Mouse (Mus musculus): Measurements from ENCODE around the gene Primpol. TPM values are rescaled to one million over a fixed set of nuclear protein-coding genes. Genes with fewer than 3 reads are reported as not detected.
"Not testable (repeated sequence)": the region's sequence is repeated elsewhere in the genome, so short reads cannot be mapped to it uniquely, and the experiment has no call there.

Primpol gene
- total RNA-seq, 4 experiments from 2014 or later: 14.3 to 15.0 (median 14.6) TPM

DNA sequence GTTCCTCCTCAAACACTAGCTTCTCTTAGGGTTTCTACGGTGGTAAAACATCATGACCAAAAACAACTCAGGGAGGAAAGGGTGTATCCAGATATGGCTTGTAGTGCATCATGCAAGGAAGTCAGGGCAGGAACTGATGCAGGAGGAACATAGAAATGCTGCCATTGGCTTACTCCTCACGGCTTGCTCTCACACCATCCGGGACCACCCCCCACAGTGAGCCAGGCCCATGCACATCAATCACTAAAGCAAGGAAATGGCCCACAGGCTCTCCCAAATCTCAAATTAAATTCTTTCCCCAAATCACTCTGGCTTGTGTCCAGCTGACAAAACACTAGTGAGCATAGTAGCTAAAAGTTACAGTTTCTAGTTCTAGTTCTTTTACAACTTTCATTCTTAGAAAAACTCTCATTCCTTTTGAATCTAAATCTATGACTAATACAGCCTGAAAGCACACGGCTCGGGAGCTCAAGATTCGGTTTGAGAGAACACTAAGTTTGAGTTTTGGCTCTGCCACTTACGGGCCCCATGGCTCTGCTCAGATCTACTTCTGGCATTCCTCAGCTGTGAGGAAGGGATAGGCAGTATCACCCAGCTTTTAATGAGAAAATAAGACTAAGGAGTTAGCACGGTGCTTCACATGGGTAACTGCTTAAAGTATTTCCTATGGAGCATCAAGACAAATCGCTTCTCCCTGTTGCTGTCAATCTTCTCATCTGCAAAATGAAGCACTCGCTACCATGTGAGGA is 15.9 kb downstream of the Primpol start:
- no peak for DNase-seq

GRCm38 (mm10) chr8:46599314-46599904 is 17.6 kb downstream of the Primpol start:
- DNase-seq: no peak

GRCm38 (mm10) chr8:46598753-46599152 is 18.3 kb downstream of the Primpol start:
- DNase-seq: no peak

DNA sequence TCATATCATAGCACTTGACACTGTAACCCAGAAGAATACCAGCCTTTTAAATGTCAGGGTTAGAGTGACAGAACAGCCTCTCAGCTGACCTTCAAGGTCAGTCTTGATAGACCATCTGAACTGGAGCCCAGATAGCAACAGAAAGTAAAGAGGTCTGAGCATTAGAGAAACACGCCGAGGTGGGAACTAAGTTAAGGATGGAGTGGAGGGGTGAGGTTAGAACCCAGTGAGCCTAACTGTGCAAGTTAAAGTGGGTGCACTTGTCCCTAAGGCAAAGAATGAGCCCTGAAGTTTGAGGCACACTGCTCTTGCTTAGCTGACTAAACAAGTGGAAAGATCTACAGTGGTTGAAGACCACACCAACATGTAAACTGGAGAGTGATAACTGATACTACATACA is 18.9 kb downstream of the Primpol start:
- no peak for DNase-seq

DNA sequence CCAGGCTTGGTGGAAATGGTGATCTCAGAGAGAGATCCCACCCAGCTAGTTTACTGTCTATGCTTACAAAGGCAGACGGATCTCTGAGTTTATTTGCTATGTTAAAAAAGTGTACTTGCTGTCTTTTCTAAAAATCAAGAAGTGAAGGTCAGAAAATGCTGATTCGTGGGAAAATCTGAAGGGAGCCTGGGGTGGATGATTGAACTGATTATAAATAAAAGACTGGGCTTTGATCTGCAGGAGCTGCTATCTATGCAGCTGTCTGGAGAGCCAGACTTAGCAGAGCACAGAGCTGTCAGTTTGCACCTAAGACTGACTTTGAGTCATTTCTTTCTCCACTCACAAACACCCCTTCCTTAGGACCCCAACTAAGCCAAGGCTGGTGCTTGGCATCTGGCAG is 19.6 kb downstream of the Primpol start:
- DNase-seq: peak; percentile 22

GRCm38 (mm10) chr8:46596530-46596929 is 20.5 kb downstream of the Primpol start:
- DNase-seq: no peak

DNA sequence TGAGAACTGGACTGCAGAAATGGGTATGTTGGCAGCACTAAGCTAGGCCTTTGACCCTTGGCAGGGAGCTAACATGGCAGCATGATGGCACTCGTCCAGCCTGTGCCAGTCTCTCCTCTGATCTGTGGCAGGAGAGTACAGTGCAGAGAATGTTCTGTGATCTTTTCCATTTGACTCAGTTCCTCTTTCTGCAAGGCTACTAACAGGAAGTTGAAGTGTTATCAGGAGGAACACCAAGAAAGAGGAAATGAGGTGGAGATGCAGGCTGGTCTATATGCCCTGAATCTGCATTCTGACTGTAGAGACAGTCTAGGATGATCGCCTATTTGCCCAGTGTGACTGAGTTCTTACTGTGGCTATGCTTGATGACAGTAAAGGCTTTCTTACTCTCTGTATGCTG is 21.4 kb downstream of the Primpol start:
- no peak for DNase-seq

GRCm38 (mm10) chr8:46593772-46594171 is 23.2 kb downstream of the Primpol start:
- no peak for DNase-seq

- no peak for DNase-seq
Observed at GRCm38 (mm10) chr8:46593067-46593466, 23.9 kb downstream of the Primpol start.

- no peak for DNase-seq
Observed at GRCm38 (mm10) chr8:46588663-46589062, 28.3 kb downstream of the Primpol start.

- DNase-seq: no peak
Observed at GRCm38 (mm10) chr8:46587911-46588310, 29.1 kb downstream of the Primpol start.

GRCm38 (mm10) chr8:46585576-46585975 is 31.4 kb downstream of the Primpol start:
- no peak for DNase-seq

DNA sequence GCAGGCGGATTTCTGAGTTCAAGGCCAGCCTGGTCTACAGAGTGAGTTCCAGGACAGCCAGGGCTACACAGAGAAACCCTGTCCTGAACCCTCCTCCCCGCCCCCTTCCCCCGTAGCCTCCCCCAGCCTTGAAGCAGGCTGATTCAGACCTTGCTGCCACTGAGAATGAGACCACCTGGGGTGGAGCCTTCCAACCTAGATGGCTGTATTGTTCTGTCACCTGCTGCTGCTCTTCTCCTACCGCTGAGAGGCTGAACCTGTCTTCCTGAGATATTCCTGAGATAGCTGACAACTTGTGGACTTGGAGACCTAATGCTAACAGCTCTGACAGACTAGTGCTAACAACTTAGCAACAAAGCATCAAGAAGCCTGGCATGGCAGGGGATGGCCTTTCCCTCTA is 32.7 kb downstream of the Primpol start:
- DNase-seq: not testable (repeated sequence)

- DNase-seq: no peak
Observed at GRCm38 (mm10) chr8:46578794-46579193, 38.2 kb downstream of the Primpol start.

GRCm38 (mm10) chr8:46573964-46574363 is 43.0 kb downstream of the Primpol start:
- DNase-seq: no peak

- DNase-seq: no peak
Observed at GRCm38 (mm10) chr8:46573446-46573845, 43.6 kb downstream of the Primpol start.

DNA sequence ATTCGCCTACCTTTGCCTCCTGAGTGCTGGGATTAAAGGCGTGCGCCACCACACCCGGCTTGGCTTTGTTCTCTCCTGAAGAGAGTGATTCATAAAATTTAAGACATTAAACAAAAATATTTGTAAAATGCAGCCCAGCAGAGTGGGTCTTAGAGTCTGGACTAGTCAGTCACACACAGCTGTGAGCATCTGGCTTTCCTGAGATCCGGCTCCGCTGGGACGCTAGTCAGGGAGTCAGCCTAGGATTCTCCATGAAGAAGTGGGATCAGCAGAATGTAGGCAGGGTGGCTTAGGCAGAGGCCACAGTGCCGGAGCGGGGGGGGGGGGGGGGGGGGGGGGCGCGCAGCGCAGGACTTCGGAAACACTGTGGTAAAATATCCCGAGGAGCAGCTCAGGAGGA is 46.3 kb downstream of the Primpol start:
- no peak for DNase-seq

GRCm38 (mm10) chr8:46569659-46570441 is 47.2 kb downstream of the Primpol start:
- DNase-seq: no peak

GRCm38 (mm10) chr8:46568942-46569341 is 48.1 kb downstream of the Primpol start:
- no peak for DNase-seq

GRCm38 (mm10) chr8:46567946-46568345 is 49.1 kb downstream of the Primpol start:
- no peak for DNase-seq

DNA sequence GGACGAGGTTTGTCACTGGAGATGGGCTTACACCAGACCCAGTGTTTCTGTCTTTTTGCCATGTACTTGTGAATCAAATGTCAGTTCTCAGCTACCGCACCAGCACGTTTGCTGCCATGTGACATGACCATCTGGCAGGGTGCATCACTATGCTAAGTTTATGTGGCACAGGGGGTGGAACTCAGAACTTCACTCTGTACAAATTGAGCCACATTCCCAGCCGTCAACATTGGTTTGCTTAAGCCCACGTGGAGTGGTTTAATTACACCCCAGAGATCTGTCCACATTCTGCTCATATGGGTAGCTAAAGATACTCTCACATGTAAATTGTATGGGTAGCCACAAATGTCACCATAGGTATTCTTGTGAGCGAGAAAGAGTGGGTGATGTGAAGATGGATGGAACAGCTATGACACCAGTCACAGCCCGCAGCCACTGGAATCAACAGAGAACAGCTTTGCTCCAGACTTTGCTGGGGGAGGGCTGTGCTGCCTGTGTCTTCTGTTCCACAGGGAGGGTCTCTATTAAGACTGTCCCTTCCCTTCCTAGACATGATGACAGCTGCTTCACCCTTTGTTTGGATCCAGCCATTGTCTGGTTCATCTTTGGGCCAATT is 50.0 kb downstream of the Primpol start:
- DNase-seq: no peak

- peak; percentile 18 for DNase-seq
Observed at GRCm38 (mm10) chr8:46562333-46562732, 54.7 kb downstream of the Primpol start.

DNA sequence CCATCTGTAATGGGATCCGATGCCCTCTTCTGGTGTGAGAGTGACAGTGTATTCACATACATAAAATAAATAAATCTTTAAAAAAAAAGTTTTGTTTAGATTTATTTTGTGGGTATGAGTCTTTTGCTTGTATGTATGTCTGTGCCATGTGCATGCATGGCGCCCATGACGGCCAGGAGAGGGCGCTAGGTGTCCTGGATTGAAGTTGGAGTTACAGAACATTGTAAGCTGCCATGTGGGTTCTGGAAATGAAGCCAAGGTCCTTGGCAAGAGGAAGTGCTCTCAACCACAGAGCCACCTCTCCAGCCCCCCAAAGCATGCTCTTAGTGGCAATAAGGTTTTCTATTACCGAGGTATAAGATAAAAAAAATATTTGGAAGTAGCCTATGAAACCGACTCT is 57.6 kb downstream of the Primpol start:
- no peak for DNase-seq

Measured in adrenal gland, adult 8-10 months (tissue).